ENCODE assay signal across 12 mouse cellular contexts in the genomic region with DNA sequence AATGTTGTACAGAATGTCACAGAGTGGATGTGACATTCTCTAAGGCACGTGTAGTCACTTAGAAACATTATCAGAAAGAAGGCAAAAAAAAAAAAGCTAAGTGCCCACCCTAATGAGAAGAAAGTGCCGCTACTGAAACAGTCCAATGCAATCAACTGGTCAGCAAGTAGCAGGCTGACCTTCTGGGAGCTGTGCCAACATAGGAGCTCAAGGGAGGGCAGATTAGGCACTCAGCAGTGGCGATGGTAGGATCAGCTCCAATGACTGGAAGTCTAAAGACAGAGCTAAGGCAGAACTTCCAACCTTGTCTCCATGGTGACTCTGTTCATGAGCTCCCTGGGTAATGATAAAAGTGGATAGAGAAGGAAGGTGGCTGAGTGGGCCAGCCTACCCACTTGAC.
DNase-seq lines count a peak whose midpoint lies in the region; ATAC-seq and TF ChIP-seq lines count a peak whose summit lies in the region.
"Had no signal": no experiment of that assay in that cellular context is flagged by ENCODE, and none has a peak within 500 bp of the region (broad histone marks: within the 10 kb centered on the region; RNA-seq: fewer than 3 reads in every experiment).

No protein-coding gene starts in this region.

- H3K4me1 ChIP-seq in heart, embryonic 11.5 days (ENCODE audit: control insufficient read depth, insufficient read depth, low read length): no peaks in the 10 kb centered on the region
- H3K4me1 ChIP-seq in lung, embryonic 14.5 days (ENCODE audit: insufficient read depth): no peaks in the 10 kb centered on the region
- no peaks in the 10 kb centered on the region for H3K4me1 ChIP-seq in midbrain, embryonic 10.5 days
- H3K4me1 ChIP-seq: lung, embryonic 15.5 days had no signal

- 45% methylated on average over 3 of the region's 3 CpGs for WGBS in heart, embryonic 11.5 days (ENCODE audit: insufficient replicate concordance)
- 50% methylated on average over 3 of the region's 3 CpGs for WGBS in lung, embryonic 14.5 days
- 84% methylated on average over 3 of the region's 3 CpGs for WGBS in midbrain, embryonic 10.5 days

- no peaks in the 10 kb centered on the region for H3K27me3 ChIP-seq in heart, embryonic 11.5 days (ENCODE audit: control insufficient read depth, insufficient read depth, low read length)
- H3K27me3 ChIP-seq in lung, embryonic 14.5 days (ENCODE audit: insufficient read depth, low read length): no peaks in the 10 kb centered on the region
- no peaks in the 10 kb centered on the region for H3K27me3 ChIP-seq in midbrain, embryonic 10.5 days (ENCODE audit: low read depth, poor library complexity, severe bottlenecking)
- H3K27me3 ChIP-seq: lung, embryonic 15.5 days had no signal

- H3K36me3 ChIP-seq in heart, embryonic 11.5 days (ENCODE audit: control insufficient read depth, insufficient read depth, low read length): no peaks in the 10 kb centered on the region
- no peaks in the 10 kb centered on the region for H3K36me3 ChIP-seq in lung, embryonic 14.5 days (ENCODE audit: insufficient read depth)
- no peaks in the 10 kb centered on the region for H3K36me3 ChIP-seq in midbrain, embryonic 10.5 days
- H3K36me3 ChIP-seq: limb, embryonic 15.5 days; lung, embryonic 15.5 days had no signal

- no peak overlapping the region for H3K4me2 ChIP-seq in heart, embryonic 11.5 days
- no peak overlapping the region for H3K4me2 ChIP-seq in lung, embryonic 14.5 days
- H3K4me2 ChIP-seq: hindbrain, embryonic 14.5 days; limb, embryonic 15.5 days; lung, embryonic 15.5 days had no signal

- TF ChIP-seq CTCF in lung, embryonic 14.5 days (IDR thresholded peaks at IDR 0.05; ENCODE audit: low read depth): no peak

- no peak for ATAC-seq in heart, embryonic 11.5 days (replicated peaks; ENCODE audit: insufficient number of reproducible peaks, low FRiP score, low TSS enrichment)
- no peak for ATAC-seq in lung, embryonic 14.5 days (ENCODE audit: insufficient read depth)

- H3K9me3 ChIP-seq in heart, embryonic 11.5 days (replicated peaks; ENCODE audit: control insufficient read depth, low read length): no peaks in the 10 kb centered on the region
- H3K9me3 ChIP-seq in lung, embryonic 14.5 days (ENCODE audit: low read depth, low read length): no peaks in the 10 kb centered on the region
- no peaks in the 10 kb centered on the region for H3K9me3 ChIP-seq in midbrain, embryonic 10.5 days (replicated peaks)
- H3K9me3 ChIP-seq: limb, embryonic 15.5 days; lung, embryonic 15.5 days had no signal

- peak; percentile 10 to 20 for DNase-seq in heart, adult 18-20 months
- peak; percentile 18 for DNase-seq in lung, embryonic 14.5 days
- DNase-seq in lung, postnatal 25 days (ENCODE audit: low spot score): no peak
- peak; percentile 68 for DNase-seq in adrenal gland, postnatal 14 days
- DNase-seq in kidney, postnatal 4 days: peak; percentile 37 to 60
- DNase-seq in midbrain, embryonic 10.5 days (ENCODE audit: low spot score): no peak
- DNase-seq: gastrocnemius, postnatal 36 days; midbrain, embryonic 14.5 days had no signal

- no peak overlapping the region for H3K27ac ChIP-seq in heart, embryonic 11.5 days (ENCODE audit: low read depth, low read length)
- no peak overlapping the region for H3K27ac ChIP-seq in lung, embryonic 14.5 days (ENCODE audit: low read depth)
- no peak overlapping the region for H3K27ac ChIP-seq in midbrain, embryonic 10.5 days (replicated peaks)
- H3K27ac ChIP-seq: hindbrain, embryonic 14.5 days; limb, embryonic 15.5 days; lung, embryonic 15.5 days had no signal

- H3K9ac ChIP-seq in heart, embryonic 11.5 days (ENCODE audit: low read depth, low read length): no peak overlapping the region
- no peak overlapping the region for H3K9ac ChIP-seq in lung, embryonic 14.5 days
- H3K9ac ChIP-seq: hindbrain, embryonic 14.5 days; limb, embryonic 15.5 days; lung, embryonic 15.5 days had no signal

- no peak overlapping the region for H3K4me3 ChIP-seq in heart, embryonic 11.5 days (ENCODE audit: low read depth, low read length)
- H3K4me3 ChIP-seq in lung, embryonic 14.5 days (ENCODE audit: low read depth, low read length): no peak overlapping the region
- no peak overlapping the region for H3K4me3 ChIP-seq in midbrain, embryonic 10.5 days
- H3K4me3 ChIP-seq: limb, embryonic 15.5 days; lung, embryonic 15.5 days had no signal

Comparison
In these comparisons a context has a peak if more than half of its experiments do, and no peak if none do; other contexts are left out.
1. DNase-seq: peak in heart, adult 18-20 months (2 of 2), lung, embryonic 14.5 days (single experiment), adrenal gland, postnatal 14 days (single experiment) and kidney, postnatal 4 days (2 of 2); none in lung, postnatal 25 days (single experiment) and midbrain, embryonic 10.5 days (single experiment).